Mouse (Mus musculus) midbrain, embryonic 13.5 days (tissue): Measurements from ENCODE around the gene Rbm19. TPM values are rescaled to one million over a fixed set of nuclear protein-coding genes. Genes with fewer than 3 reads are reported as not detected.

ENCODE experiments used
- ATAC-seq: fragments of 200-750 bp; cut with Nextera tagmentation; 2 replicates; pipeline ENCODE4 v1.8.0; 2017; ENCODE audit warnings: mild to moderate bottlenecking, moderate TSS enrichment, moderate library complexity
- H3K27ac ChIP-seq: fragments of 300-500 bp; sonication (generic); 2 replicates; pipeline ENCODE4 v1.5.1; 2015; ENCODE audit warnings: inconsistent platforms, mild to moderate bottlenecking, moderate library complexity
- H3K27me3 ChIP-seq: fragments of 300-500 bp; sonication (generic); 2 replicates; pipeline ENCODE4 v1.6.1; 2015; ENCODE audit warnings: mild to moderate bottlenecking, inconsistent platforms
- H3K36me3 ChIP-seq: fragments of 300-500 bp; sonication (generic); 2 replicates; pipeline ENCODE4 v1.6.1; 2015; ENCODE audit warnings: mild to moderate bottlenecking, inconsistent platforms
- H3K4me1 ChIP-seq: fragments of 300-500 bp; sonication (generic); replicated peaks from 2 replicates; pipeline ENCODE4 v1.6.1; 2015; ENCODE audit warnings: inconsistent platforms
- H3K4me2 ChIP-seq: fragments of 300-500 bp; sonication (generic); replicated peaks from 2 replicates; pipeline ENCODE4 v1.6.1; 2015; ENCODE audit warnings: moderate library complexity, mild to moderate bottlenecking, inconsistent platforms
- H3K4me3 ChIP-seq: fragments of 300-500 bp; sonication (generic); replicated peaks from 2 replicates; pipeline ENCODE4 v1.5.1; 2015; ENCODE audit warnings: mild to moderate bottlenecking, inconsistent platforms
- H3K9ac ChIP-seq: fragments of 300-500 bp; sonication (generic); replicated peaks from 2 replicates; pipeline ENCODE4 v1.6.1; 2015; ENCODE audit warnings: mild to moderate bottlenecking, inconsistent platforms
- H3K9me3 ChIP-seq: fragments of 300-500 bp; sonication (generic); 2 replicates; pipeline ENCODE4 v1.6.1; 2016; ENCODE audit warnings: mild to moderate bottlenecking, inconsistent platforms
- WGBS: fragments of 180-500 bp; shearing (Covaris S2); methylation state at CpG from one replicate; pipeline ENCODE4 v1.1.7; 2015; 5-methylcytosine and 5-hydroxymethylcytosine counted together
- polyA plus RNA-seq: library from polyadenylated mRNA; unstranded; fragments of >200 nt; fragmentation: Nextera tagmentation; extraction: Ambion mirVana; gene quantifications from 2 replicates; pipeline ENCODE4 v1.2.1, GENCODE M21; 2015

The Rbm19 gene
- polyA plus RNA-seq, 1 experiment from 2014 or later: 19.1 TPM

DNA sequence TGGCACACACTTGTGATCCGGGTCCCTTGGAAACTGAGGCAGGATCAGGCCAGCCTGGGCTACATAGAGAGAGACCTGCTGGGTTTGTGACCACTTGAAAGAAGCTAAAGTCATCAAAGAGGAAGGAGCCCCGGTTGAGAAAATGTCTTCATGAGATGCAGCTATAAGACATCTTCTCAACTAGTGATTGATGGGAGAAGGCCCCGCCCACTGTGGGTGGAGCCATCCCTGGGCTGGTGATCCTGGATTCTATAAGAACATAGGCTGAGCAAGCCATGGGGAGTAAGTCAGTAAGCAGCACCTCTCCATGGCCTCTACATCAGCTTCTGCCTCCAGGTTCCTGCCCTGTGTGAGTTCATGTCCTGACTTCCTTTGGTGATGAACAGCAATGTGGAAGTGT, 98.2 kb downstream of the Rbm19 start:
- Histone ChIP-seq H3K9me3 (no peaks in the 10 kb centered on the region; the same call in 1 of the 2 replicates), H3K4me2 (no peak overlapping the region), H3K4me1 (peaks cover 37% of the 10 kb centered on the region), H3K36me3 (no peaks in the 10 kb centered on the region), H3K27ac (no peak overlapping the region), H3K27me3 (peaks cover 38% of the 10 kb centered on the region), H3K9ac (no peak overlapping the region), H3K4me3 (no peak overlapping the region)
- ATAC-seq: no peak
- 80% methylated on average over 3 of the region's 3 CpGs for WGBS

DNA sequence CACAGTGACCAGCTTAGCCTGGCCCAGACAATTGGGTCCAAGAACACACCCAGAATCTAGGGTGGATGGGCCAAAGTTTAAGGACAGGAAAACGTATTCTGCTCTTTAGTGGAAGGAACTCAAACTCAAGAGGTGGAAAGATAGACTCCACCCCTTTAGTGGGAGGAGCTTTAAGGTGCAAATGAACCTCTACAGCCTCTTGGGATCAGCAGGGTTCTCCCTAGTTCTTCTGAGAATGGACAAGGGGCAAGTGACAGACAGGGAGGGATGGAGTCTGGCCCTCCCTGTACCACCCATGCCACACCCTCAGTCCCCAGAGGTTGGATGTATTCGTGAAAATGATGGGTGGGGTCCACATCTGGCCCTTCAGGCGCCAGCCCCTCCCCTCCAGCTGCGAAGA, 105.0 kb downstream of the Rbm19 start:
- Histone ChIP-seq H3K27me3 (peaks cover 82% of the 10 kb centered on the region), H3K4me3 (no peak overlapping the region), H3K36me3 (no peaks in the 10 kb centered on the region), H3K4me2 (no peak overlapping the region), H3K9ac (no peak overlapping the region), H3K9me3 (no peaks in the 10 kb centered on the region; the same call in 1 of the 2 replicates), H3K4me1 (peaks cover 22% of the 10 kb centered on the region), H3K27ac (no peak overlapping the region)
- no peak for ATAC-seq
- 5% methylated on average over 4 of the region's 4 CpGs for WGBS

DNA sequence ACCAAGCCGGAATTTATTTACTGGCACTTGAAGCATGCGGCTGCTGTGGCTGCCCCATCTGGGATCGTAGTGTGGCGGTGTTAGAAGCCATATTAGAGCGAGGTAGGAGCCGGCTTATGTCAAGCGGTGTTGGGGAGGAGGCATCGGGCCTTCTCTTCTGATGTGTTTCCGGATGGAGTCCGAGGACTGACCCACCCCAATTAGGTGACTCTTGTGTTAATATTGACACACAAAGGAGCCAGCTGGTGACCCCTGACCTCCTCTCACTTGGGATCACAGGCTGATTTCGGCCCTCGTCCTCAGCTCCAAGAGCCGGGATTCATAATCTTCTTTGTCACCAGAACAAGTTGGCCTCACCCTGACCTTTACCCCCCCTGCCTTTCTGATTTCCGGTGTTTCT, 109.1 kb downstream of the Rbm19 start:
- H3K4me1 ChIP-seq: peaks cover 33% of the 10 kb centered on the region
- H3K4me3 ChIP-seq: no peak overlapping the region
- 6% methylated on average over 14 of the region's 14 CpGs for WGBS
- H3K36me3 ChIP-seq: no peaks in the 10 kb centered on the region
- H3K27ac ChIP-seq: peak overlapping the region; percentile 41; the same call in 1 of the 2 replicates
- H3K9me3 ChIP-seq: no peaks in the 10 kb centered on the region
- H3K9ac ChIP-seq: no peak overlapping the region
- peaks cover 82% of the 10 kb centered on the region for H3K27me3 ChIP-seq
- ATAC-seq: no peak
- no peak overlapping the region for H3K4me2 ChIP-seq

DNA sequence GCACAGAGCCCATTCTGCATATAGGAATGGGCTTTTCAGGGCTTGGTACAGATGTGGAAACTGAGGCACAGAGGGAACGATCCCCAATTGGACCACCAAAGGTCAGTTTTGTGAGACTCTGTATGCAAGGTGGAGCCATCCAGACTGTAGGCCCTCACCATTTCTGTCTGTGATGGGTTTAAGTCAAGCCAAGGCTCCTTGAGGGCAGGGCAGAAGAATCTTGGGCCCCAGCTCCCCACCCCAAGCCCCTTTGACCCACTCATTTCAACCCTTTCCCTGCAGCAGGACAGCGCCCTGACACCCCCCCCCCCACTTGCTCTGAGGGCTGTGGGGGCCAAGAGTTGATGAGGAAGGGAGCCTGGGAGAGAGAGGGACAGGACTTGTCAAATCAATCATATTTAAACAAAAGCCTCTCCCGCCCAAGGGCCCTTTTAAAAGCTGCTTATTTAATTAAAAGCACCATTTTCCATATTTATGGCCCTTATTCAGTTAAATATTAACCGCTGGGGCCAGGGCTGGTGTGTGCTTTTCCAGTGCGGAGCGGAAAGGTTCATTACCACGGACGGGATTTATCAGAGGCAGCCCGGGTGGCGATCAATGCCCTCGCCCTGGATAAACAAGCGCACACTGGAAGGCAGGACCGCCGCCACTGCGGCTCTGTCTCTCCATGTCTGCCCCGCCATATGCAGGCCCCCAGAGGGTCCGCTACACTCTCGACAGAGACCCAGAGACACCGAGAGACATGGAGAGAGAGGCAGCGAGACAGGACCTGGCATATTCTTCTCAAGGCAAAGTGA, 112.5 kb downstream of the Rbm19 start:
- H3K9ac ChIP-seq: no peak overlapping the region; the same call in 1 of the 2 replicates
- peaks cover 52% of the 10 kb centered on the region for H3K4me1 ChIP-seq
- 33% methylated on average over 20 of the region's 20 CpGs for WGBS
- H3K4me2 ChIP-seq: no peak overlapping the region
- no peak for ATAC-seq
- H3K36me3 ChIP-seq: no peaks in the 10 kb centered on the region
- no peak overlapping the region for H3K4me3 ChIP-seq
- H3K27ac ChIP-seq: peak overlapping the region; percentile 45; the same call in 1 of the 2 replicates
- no peaks in the 10 kb centered on the region for H3K9me3 ChIP-seq
- peaks cover 62% of the 10 kb centered on the region for H3K27me3 ChIP-seq

DNA sequence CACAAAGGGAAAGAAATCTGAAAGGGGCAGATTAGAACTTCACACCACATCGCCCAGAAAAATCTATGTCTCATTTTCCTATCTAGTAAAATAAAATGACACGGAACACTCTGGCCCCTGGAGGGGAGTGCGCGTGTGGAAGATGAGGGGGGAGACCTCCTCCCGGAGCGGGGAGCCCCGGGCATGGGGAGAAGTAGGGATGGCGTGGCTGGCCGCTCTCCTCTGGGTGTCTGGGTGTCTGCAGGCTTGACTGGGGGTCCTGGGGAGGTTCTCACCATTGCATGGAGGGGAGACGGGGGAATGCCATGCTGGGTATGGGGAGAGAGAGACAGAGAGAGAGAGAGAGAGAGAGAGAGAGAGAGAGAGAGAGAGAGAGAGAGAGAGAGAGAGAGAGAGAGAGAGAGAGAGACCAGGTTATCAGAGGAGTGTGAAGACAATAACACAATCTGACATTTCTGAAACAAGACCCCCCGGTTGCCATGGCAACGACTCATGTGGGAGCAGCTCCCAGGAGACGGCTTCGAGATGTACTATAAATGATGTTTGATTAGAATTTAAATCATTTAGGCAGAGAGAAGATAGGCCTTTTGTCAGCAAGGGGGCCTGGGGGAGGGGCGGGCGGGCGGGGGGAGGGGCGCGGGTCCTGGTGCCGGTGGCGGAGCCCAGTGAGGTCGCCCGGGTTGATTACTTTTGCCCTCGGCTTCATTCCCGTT, 115.3 kb downstream of the Rbm19 start:
- Histone ChIP-seq H3K9me3 (no peaks in the 10 kb centered on the region), H3K36me3 (no peaks in the 10 kb centered on the region), H3K27me3 (peaks cover 55% of the 10 kb centered on the region), H3K4me1 (peaks cover 47% of the 10 kb centered on the region), H3K27ac (peak overlapping the region; percentile 96), H3K4me3 (0 out of 2 replicates have a peak overlapping the region, but pooled peaks have one; percentile 6), H3K4me2 (peak overlapping the region; percentile 50), H3K9ac (peak overlapping the region; percentile 57)
- WGBS: 3% methylated on average over 24 of the region's 25 CpGs
- ATAC-seq: peak; percentile 57

DNA sequence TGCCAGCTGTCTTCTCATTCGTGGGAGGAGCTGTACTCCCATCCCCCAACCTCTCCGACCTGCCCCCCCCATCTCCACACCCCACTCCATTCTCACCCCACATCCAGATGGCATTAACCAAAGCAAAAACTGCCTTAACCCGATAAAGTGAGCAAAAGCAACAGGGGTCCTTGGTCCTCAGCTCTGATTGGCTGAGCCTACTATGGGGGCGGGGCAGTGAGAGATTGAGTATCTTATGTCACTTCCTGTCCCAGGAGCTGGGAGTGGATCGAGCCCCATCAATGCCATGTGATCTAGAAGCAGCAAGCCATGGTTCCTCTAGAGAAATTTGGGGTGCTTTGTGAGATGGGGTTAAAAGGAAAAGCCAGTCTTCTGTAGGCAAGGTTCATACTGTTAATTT, 118.9 kb downstream of the Rbm19 start:
- ATAC-seq: no peak
- Histone ChIP-seq H3K36me3 (no peaks in the 10 kb centered on the region), H3K9me3 (no peaks in the 10 kb centered on the region; the same call in 1 of the 2 replicates), H3K27ac (peak overlapping the region; percentile 65), H3K27me3 (peaks cover 50% of the 10 kb centered on the region), H3K4me3 (no peak overlapping the region), H3K9ac (no peak overlapping the region), H3K4me2 (no peak overlapping the region), H3K4me1 (peaks cover 32% of the 10 kb centered on the region)
- 65% methylated on average over 5 of the region's 5 CpGs for WGBS

DNA sequence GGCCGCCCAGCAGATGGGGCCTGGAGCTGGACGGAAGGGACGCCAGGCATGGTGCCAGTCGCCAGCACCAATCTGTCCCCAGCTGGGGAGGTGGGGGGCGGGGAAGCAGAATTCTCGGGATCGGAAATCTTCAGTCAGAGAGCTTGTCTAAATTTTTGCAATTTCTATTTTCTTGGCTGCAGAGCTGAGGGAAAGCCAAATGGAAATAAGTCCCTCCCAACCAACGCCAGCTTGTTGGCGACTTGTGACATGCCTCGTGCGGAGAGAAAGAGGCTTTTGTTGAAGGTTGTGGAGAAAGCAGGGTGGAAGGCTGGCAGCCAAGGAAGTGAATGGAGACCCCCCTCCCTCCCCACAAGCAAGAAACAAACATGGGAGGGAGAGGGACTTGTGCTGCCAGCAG, 119.3 kb downstream of the Rbm19 start:
- Histone ChIP-seq H3K36me3 (no peaks in the 10 kb centered on the region), H3K9ac (no peak overlapping the region), H3K4me2 (no peak overlapping the region), H3K9me3 (no peaks in the 10 kb centered on the region; the same call in 1 of the 2 replicates), H3K27me3 (peaks cover 49% of the 10 kb centered on the region), H3K4me1 (peaks cover 27% of the 10 kb centered on the region), H3K4me3 (no peak overlapping the region), H3K27ac (peak overlapping the region; percentile 65)
- peak; percentile 38; the same call in 1 of the 2 replicates for ATAC-seq
- 59% methylated on average over 11 of the region's 11 CpGs for WGBS

DNA sequence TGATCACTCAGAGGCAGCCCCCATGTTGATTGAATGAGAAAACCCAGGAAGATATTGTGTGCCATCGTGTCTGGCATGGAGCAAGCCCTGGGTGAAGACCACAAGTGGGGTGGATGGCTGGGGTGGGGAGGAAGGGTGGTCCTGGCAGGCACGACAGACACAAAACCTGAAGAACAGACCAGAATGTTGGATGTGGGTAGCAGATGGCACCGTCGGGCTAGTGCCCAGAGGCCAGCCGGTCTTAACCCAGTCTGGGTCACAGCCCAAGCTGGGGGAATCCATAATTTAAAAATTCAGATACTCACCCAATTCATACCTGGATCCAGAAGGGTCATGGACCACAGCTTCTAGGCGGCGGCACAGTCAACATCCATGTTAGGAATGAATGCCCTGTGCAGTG, 123.8 kb downstream of the Rbm19 start:
- Histone ChIP-seq H3K9me3 (no peaks in the 10 kb centered on the region; the same call in 1 of the 2 replicates), H3K4me1 (peaks cover 8% of the 10 kb centered on the region), H3K4me2 (no peak overlapping the region), H3K27ac (no peak overlapping the region), H3K36me3 (no peaks in the 10 kb centered on the region), H3K27me3 (peaks cover 56% of the 10 kb centered on the region), H3K4me3 (no peak overlapping the region), H3K9ac (no peak overlapping the region)
- ATAC-seq: no peak
- 96% methylated on average over 7 of the region's 7 CpGs for WGBS

DNA sequence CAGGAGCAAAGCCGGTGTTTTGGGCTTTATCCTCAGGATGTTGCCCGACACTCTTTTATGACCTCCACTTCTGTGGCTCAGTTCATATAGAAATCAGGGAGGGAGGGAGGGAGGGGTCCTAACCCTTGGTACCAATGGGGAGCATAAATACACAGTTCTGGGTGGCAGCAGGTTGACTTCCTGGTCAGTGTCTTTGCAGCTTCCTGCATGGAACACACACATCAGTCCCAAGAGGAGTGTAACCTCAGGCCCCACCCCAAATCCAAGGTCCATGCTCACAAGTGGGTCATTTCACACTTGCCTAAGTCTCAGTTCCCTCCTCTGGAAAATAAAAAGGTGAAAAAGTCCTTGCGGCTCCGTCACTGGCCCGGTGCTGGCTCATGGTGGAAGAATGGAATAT, 129.1 kb downstream of the Rbm19 start:
- H3K9ac ChIP-seq: no peak overlapping the region
- no peaks in the 10 kb centered on the region for H3K9me3 ChIP-seq
- ATAC-seq: no peak
- WGBS: 84% methylated on average over 5 of the region's 5 CpGs
- no peak overlapping the region for H3K4me2 ChIP-seq
- H3K4me3 ChIP-seq: no peak overlapping the region
- H3K4me1 ChIP-seq: no peaks in the 10 kb centered on the region
- no peaks in the 10 kb centered on the region for H3K36me3 ChIP-seq
- H3K27ac ChIP-seq: no peak overlapping the region
- peaks cover 71% of the 10 kb centered on the region for H3K27me3 ChIP-seq
